Mouse (Mus musculus): ENCODE measurements around the gene Top1.

Top1 gene

DNA sequence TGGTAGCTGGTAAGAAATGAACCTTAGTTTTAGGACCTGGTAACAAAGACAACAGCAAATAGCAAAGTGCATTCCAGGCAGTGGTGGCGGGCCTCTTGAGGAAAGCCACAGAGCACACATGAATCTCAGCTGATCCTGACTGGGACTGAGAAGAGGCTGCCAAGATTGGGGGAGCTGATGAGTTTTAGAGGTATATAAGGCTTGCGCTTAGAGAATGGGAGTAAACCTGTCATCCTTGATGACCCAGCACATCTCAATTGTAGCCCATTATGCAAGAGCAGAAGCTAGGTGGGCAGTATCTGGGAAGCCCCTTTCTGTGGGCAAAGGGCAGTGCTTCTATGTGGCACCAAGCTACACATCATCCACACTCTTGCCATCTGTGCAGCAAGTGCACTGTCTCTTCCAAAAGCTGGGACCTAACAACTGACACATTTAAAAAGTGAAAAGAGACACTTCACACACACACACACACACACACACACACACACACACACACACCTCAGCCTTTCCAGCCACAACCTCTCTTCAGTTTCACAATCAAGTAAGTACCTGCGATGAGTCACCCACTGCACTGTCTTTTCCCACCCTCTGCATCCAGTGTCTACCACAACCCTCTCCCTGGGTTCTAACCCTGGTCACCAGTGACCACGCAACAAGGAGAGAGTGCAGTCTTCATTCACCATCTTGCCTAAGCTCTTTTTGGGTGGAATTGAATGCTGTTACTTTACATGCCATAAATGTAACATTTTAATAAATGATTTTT, 78.1 kb downstream of the Top1 start:
- no peak for DNase-seq

DNA sequence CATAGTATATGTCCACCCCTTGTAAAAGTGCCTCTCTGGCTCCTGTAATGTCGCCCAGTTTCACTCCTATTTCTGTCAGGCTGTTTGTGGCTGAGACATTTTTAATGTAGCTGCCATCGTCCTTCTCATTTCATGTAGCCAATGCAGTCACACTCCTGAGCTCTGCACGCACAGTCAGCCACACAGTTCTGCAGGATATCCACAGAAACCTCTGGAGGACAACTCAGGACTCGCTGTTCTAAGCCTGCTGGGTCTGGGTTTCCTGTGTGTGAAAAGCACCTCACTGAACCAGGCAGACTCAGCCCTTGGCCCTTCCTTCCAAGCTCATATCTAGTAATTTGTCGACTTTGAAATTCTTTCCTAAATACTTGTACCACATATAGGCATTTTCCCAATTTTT, 78.8 kb downstream of the Top1 start:
- DNase-seq: no peak

DNA sequence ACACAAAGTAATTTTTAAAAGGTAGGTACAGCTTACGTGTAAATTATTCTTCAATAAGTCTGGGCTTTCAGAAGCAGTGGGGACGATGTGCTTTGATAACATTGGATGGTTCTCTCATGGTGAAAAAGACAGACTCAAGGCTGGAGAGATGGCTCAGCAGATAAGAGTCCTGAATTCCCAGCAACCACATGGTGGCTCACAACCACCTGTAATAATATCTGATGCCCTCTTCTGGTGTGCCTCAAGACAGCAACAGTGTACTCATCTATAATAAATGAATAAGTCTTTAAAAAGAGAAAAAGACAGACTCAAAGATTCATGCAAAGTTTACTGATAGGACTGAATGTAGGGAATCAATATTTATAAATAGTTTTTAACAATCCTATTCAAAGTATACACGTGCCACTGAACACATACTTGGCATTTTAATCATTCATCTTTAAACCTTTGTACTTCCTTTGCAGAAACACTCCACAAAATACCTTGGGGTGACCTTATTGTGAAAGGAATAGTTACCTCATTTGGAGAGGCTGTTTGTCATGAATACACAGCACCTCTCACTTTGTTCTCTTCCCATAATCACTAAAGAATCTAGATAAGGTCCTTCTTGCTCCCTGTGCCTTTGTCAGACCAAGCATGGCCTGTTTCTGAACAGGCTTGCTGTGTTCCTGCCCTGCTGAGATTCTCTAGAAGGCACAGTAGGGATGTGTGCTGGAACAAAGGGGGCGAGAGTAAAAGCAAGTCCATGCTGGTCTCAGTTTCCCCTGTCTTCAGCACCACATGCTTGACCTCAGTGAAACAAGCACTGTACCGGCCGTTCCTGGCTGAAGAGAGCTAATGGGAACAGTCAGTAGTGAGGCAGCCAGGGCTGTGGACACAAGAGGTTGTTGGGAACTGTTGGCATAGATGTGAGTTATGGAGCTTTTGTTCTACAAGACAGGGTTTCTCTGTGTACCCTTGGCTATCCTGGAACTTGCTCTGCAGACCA, 80.5 kb downstream of the Top1 start:
- DNase-seq: no peak

DNA sequence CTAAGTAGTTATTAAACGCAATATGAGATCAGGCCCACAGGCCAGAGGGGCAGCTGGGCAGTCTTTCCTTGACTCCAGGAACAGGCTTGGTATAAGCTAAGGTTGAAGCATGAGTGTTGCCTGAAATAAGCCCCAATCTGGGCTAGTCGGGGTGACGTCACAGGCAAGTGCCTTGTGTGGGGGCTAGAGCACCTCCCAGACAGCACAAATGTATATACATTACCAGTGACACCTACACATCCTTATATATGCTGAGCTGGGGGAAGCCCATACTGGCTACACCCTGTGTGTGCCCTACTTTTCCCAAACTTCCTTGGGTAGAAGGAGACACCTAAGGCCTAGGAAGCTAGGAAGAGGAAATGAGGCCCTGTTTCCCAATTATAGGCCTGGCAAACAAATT, 83.3 kb downstream of the Top1 start:
- peak; percentile 30 for DNase-seq

DNA sequence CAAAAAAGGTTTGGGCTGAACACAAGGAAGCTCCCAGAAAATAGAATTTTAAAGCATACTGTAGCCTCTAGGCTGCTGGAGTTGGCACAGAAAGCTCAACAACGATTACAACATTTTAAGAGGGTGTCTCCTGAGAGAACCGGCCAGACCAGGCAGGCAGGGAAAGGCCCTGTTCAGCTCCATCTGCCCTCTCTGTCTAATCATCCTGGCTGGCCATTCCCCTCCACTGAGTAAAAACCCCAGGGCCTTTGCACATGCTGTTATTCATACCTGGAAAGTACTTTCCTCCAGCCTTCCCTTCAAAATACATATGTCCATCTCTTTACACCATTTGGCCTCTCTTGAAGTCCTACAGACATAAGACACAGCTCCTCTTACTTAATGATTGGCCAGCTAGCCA, 83.7 kb downstream of the Top1 start:
- no peak for DNase-seq

DNA sequence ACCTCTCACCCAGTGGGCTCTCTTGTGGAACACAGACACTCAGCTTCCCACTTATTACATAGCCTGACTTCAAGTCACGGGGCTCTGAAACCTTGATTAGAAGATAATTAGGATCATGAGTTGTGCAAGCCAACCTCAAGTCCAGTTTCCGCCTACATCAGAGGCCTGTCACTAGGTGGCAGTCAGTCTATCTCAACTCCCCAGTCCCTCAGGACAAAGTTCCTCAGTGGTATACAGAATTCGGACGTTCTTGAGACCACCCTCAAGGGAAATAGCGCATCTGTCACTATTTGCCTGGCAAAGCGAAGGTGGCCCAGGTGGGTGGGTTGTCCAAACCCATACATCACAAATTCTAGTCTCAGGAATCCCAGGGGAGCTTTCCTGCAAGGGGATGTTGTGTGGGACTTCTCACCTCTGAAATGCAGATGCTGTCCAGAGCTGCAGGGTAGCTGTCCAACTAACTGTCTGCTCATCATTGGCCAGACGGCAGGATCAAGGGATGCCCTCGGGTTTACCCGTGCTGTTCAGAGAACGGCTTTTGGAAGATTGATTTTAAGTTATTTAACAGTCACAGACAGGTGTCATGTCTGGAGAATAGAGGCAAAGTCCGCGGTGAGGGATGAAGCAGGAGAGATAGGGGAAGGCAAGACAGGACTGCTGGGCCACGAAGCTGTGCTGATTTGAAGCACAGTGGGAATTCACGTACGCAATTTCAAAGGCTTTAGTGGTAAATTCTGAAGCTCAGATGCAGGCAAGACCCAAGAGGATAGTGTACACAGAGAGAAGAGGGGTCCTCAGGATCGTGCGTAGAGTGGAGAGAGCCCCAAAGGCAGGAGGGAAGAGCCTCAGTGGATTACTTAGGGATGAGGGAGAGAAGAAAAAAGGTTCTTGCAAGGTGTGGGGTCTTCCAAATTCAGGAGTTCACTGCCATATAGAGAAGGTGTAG, 84.4 kb downstream of the Top1 start:
- DNase-seq: no peak

DNA sequence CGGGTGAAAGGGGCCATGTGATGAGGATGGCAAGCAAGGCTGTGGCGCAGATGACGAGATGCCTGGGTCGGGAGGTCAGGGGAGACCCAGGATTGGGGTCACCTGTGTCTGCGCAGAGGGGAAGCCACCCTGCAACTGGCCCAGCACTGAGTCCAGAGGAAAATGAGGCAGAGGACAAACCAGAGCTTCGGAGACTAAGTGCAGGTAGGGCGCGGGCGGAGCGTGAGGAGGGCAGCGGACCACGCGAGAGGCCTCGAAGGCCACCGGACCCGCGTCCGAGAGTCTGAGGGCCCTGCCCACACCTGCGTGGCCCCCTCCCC, 85.1 kb downstream of the Top1 start:
- no peak for DNase-seq

DNA sequence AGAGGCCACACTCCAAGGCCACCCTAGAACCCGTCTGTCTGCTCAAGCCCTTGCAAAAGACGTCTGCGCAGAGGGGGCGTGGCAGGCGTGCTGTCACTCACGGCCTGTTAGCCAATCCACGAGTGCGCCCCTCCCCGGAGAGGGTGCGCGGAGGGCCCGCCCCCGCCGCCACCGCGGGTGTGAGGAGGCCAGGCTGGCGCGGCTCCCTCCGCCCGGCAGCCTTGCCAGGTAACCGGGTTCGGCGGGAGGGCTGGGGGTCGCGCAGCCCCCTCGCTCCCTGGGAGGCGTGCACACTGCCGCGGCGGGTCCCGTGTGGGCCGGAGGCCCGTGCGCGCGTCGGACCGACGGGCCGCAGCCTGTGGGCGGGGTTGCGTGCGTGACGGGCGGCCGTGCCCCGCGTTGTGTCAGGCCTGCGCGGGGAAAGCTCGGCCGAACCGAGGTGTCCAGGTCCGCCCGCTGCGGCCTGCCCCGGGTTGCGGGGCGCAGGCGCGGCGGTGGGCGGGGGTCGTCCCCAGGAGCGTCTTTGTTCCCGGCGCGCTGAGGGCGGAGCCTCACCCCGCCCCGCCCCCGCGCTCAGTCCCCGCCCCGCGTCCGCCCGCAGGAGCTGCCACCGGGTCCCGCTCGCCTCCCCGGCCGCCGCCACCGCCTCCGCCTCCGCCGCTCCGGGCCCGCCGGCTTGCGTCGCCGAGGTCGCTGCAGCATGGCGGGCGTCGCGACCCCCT, 85.6 kb downstream of the Top1 start, which contains the start of gene Plcg1:
Gene Plcg1, plus strand, starts transcription at position 184 of the 722 bp plus-strand sequence.
- peak; percentile 95 for DNase-seq

DNA sequence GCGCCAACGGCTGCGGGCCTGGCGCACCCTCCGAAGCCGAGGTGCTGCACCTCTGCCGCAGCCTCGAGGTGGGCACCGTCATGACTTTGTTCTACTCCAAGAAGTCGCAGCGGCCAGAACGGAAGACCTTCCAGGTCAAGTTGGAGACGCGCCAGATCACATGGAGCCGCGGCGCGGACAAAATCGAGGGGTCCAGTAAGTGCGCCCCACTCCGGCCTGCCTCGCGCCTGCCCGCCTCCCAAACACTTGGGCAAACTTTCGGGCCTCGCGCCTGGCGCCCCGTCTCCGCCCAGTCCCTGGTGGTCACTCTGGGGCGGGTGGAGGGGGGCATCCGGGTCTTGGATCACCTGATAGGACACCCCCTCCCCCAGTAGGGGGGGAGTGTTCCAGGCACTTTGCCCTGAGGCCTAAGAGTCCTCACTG, 86.2 kb downstream of the Top1 start:
- peak; percentile 69 for DNase-seq

DNA sequence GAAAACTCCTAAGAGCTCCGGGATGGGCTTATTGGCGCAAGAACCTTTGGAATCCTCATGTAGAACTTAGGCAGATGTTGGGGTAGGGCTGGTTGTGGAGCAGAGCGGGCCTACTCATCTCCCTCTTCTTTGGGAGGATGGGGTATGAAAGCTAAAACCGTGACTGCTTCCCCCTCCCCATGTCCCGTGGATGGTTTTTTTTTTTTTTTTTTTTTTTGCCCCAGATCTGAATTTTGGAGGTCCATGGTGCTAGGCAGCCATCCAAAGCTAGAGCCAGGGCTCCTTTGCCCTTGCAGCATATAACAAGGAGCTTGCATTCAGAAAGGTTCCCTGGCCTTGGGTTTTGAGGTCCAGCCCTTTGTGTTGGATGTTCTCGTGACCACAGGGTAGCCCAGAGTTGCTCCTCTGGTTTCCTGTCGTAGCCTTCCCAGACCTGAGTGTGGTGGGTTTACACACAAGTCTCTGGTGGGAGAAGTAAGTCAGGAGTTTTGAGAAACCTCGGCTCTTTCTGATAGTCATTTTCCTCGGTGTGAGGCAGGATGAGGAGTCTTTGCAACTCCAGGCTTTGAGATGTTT, 86.8 kb downstream of the Top1 start:
- DNase-seq: no peak

DNA sequence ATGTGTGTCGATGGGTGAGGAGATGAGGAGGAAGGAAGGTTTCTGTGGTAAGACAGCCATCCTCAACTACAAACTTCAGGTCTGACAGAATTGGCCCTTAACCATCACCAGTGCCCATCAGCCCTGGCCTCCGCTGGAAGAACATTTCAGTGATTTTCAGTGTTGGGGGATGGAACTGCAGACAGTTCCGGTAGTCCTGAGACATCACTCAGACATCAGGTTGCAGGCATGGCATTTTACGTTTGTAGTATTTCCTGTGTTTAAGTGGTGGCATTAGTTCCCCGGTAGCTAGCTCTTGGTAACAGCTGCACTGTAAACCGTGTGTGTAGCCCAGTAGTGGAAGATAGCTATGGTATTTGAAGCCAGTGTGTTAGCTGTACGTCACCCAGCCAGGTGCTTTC, 87.4 kb downstream of the Top1 start:
- DNase-seq: no peak

DNA sequence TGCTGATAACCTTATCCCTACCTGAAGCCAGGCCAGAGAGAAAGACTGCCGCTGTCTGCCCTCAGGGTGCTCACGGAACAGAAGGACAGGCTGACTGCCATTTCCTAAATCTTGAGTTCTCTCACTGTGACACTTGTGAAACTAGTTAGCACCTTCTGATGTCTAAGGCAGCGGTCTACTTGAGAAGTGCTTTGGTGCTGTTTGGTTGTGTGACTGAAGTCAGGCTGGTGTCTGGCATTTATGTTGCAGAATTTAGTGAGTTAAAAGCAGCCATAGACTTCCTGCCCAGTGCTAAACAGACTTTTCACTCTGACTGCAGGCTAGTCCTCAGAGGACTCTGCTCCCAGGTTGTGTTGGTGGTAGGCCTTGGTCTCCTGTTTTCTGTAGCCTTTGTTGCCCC, 88.6 kb downstream of the Top1 start:
- DNase-seq: no peak

DNA sequence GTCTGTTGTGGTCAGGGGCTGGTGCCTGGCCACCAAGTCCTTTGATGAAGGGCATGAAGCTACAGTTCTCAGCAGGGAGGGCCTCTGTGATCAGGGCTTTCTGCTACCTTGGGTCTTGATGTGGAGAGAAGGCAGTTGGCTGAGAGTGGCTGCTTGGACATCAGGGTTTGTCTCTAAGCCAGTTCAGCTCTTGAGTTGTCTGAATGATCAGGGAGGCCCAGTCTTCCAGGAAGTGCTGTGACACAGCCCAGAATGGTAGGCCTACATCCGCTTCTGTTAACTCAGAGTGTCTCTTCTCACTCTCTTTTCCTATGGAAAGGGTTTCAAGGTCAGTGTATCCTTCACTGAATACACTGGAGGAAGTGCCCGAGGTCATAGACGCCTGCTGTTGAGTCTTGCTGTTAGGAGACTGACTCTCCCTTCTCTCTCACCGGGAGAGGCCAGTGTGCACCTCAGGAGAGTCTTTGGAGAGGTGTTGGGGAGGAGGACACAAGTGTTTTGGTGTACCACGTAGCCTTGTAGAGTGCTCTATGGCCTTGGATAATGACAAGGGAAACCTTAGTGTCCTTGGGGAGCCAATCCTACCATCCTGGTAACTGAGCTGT, 90.1 kb downstream of the Top1 start:
- no peak for DNase-seq

DNA sequence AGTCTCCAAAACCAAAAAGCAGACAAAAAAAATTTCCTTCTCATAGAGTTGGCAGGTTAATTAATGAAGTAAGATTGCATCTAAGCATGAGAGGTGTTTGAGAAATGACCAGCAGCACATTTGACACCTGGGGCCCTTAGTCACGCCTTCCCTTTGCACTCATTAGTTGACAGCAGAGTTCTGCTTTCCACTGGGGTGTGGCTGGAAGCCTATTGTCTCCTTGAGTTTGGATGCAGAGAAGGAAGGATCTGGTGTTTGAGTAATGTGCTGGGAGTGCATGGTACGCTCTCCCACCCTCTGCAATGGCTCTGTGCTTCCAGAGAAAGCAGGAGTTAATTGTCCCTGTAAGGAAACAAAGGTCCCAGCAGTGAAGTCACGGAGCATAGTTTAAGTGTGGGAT, 90.8 kb downstream of the Top1 start:
- DNase-seq: no peak

DNA sequence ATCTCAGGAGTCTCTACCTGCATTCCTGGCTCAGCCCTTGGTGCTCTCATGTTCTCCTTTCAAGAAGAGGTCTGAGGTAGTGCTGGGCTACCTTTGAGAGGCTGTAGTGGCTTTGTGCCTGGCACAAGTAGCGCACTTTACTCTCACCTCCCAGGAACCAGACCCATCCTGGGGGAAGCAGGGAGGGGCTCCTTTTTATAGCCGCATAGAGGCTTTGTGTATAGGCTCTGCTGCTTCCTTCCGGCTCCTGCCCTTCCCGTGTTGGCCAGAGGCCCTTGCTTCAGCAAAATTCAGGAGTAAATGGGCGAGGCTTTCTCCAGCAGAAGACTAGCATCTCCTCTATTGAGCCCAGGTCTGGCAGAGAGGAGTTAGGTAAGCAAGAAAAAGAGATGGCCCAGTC, 92.7 kb downstream of the Top1 start:
- no peak for DNase-seq

DNA sequence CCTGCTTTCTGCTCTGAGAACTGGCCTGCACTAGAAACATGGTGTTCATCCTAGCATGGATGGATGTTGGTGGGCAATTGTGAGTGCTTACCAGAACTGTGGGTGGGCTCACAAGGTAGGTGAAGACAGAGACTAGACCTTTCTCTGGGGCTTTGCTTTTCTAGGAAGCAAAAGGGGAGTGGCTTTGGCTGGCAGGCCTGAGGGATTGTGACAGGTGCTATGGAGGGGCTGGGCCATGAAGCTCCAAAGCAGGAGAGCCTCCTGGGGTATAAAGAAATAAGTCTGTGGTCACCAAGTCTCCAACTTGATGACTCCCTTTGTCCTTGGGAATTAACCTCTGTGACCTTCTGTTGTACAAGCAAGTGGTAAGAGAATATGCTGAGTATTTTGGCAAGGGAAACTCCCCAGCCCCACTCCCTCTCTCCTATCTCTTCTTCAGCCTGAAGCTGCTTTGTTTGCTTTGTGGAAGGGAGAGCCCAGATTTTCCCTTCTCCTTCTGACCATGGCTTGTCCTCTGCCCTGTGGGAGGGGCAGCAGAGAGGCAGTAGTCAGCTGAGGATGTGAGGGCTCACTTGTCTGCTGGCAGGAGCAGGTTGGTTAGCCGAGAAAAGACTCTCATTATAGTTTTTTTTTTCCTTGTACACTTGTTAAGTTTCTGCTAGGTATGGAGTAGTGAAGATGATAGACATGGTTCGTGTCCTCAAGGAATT, 94.1 kb downstream of the Top1 start:
- DNase-seq: no peak

DNA sequence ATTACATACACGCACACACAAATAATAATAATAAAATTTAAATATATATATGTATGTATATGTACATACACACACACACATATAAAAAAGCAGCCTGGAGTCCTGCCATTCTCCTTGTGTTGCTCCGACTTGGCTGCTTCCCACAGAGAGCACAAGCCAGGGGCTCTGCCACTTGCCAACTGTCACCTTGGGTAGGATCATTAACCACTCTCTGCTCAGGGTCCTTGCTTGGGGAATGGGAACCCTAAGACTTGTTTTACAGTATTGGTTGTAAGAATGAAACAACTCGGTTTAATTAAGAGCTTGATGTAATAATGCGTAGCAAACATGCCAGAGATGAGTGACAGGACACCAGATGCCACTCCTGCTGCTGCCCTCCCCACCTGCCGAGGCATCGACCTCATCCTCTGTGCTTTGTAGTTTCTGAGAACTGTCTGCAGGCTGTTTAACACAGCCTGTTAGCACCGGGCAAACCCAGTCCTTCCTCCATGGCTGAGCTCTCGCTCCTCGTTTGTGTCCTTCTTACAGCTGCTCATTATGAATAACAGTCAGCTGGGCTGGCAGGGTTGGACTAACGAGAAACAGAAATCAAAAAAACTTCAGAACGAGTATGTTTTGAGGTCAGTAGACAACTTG, 95.0 kb downstream of the Top1 start:
- DNase-seq: no peak

DNA sequence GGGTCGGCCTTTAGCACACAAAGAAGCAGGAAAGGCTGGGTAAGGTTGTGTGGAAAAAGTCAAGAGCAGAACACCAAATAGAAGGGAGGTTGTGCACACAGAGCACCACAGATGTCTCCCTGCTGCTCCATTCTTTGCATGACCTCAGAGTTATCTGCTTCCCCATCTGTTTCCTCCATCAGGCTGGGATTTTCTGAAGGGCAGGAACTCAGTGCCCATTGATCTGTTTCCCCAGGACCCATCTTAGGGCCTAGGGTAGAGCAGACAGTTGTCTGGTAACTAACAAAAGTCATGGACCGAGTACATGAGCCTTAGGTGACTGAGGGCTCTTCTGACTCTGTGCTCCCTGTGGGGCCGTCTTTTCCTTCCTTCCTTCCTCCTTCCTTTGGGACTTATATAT, 95.9 kb downstream of the Top1 start:
- DNase-seq: no peak

DNA sequence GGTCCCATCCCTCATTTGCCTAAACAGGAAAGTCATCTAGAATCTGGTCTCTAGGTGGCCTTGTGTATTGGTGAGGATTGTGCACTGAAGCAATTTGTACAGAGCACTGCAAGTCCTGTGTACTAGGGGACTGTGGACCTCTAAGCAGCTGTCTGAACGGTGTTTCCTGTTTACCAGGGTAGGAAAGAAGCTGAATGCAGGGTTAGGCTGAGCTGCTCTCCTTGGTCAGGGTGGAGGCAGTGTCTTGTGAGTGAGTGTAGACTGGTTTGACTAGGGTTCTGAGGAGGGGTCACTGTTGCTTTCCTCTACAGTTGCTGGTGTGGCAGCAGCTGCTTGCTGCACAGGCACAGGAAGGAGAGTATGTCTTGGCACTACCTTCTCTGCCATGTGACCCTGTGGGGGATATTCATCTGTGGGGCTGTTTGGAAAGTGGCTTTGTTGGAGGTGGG, 96.5 kb downstream of the Top1 start:
- DNase-seq: no peak
